Mouse (Mus musculus): ENCODE measurements around the gene Sh2d1b1. TPM values are rescaled to one million over a fixed set of nuclear protein-coding genes. Genes with fewer than 3 reads are reported as not detected.

Gene Sh2d1b1
- 0.11 TPM for polyA plus RNA-seq (2017; shearing (Covaris generic))

GRCm38 (mm10) chr1:170277016-170277415, at the start of gene Sh2d1b1:
Gene Sh2d1b1 (plus strand): TSS chr1:170277320.

GRCm38 (mm10) chr1:170232688-170233087, 44.4 kb upstream of the Sh2d1b1 start, which contains the start of gene Sh2d1b2:
Gene Sh2d1b2 (plus strand): TSS chr1:170232749.

DNA sequence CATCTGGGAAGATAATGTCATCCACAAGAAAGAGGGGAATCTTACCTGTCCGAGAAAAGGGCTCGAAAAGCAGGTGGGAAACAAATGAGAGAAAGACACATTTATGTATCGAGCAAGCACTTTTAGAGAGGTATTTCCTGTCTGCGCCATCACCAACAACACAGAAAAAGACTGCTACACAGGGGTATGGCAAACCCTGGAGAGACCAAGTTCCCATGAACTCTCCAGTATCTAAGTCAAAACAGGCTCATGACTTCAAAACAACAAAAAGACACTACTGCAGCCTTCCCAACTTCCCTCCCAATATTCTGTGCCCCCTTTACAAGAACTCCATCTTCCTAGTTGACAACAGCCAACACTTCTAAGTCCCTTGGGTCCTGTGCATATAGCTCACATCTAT, 29.1 kb downstream of the Sh2d1b1 start, which contains the start of gene Gm7694:
Gene Gm7694 (minus strand): TSS at position 101 of the 400 bp plus-strand sequence.

GRCm38 (mm10) chr1:170308503-170308902, 31.4 kb downstream of the Sh2d1b1 start, which contains the start of gene Spata46:
Gene Spata46 (plus strand): TSS chr1:170308803.

Other genes starting within 250 kb of the Sh2d1b1 start
- not detected for gene Ddr2, start 166.6 kb upstream of the Sh2d1b1 start, polyA plus RNA-seq (2017; shearing (Covaris generic))
- 15.9 TPM for gene Uap1, start 102.4 kb upstream of the Sh2d1b1 start, polyA plus RNA-seq (2017; shearing (Covaris generic))
- gene Uhmk1, start 61.9 kb upstream of the Sh2d1b1 start, polyA plus RNA-seq (2017; shearing (Covaris generic)): 4.6 TPM
- gene Sh2d1b2, start 44.6 kb upstream of the Sh2d1b1 start, polyA plus RNA-seq (2017; shearing (Covaris generic)): not detected
- not detected for gene Gm7694, start 29.0 kb downstream of the Sh2d1b1 start, polyA plus RNA-seq (2017; shearing (Covaris generic))
- not detected for gene Spata46, start 31.5 kb downstream of the Sh2d1b1 start, polyA plus RNA-seq (2017; shearing (Covaris generic))